Mouse (Mus musculus) liver, embryonic 13.5 days (tissue): ENCODE data around the gene Entpd1. TPM values are rescaled to one million over a fixed set of nuclear protein-coding genes. Genes with fewer than 3 reads are reported as not detected.

Experiments
- ATAC-seq: fragments of 200-750 bp; cut with Nextera tagmentation; 2 replicates; pipeline ENCODE4 v1.8.0; 2017; ENCODE audit warnings: low read depth, mild to moderate bottlenecking, moderate number of reproducible peaks, moderate library complexity
- DNase-seq: peaks from one replicate; pipeline ENCODE4 v3.0.0; 2022
- H3K27ac ChIP-seq: fragments of 300-500 bp; sonication (generic); 2 replicates; pipeline ENCODE4 v1.5.1; 2015; ENCODE audit warnings: moderate library complexity, mild to moderate bottlenecking, inconsistent platforms
- H3K27me3 ChIP-seq: fragments of 300-500 bp; sonication (generic); 2 replicates; pipeline ENCODE4 v1.6.1; 2015; ENCODE audit warnings: mild to moderate bottlenecking, inconsistent platforms
- H3K36me3 ChIP-seq: fragments of 300-500 bp; sonication (generic); 2 replicates; pipeline ENCODE4 v1.6.1; 2015; ENCODE audit warnings: mild to moderate bottlenecking, inconsistent platforms
- H3K4me1 ChIP-seq: fragments of 300-500 bp; sonication (generic); replicated peaks from 2 replicates; pipeline ENCODE4 v1.6.1; 2015; ENCODE audit warnings: inconsistent platforms
- H3K4me2 ChIP-seq: fragments of 300-500 bp; sonication (generic); 2 replicates; pipeline ENCODE4 v1.6.1; 2015; ENCODE audit warnings: inconsistent platforms, mild to moderate bottlenecking, moderate library complexity
- H3K4me3 ChIP-seq: fragments of 300-500 bp; sonication (generic); replicated peaks from 2 replicates; pipeline ENCODE4 v1.5.1; 2015; ENCODE audit warnings: mild to moderate bottlenecking, inconsistent platforms
- H3K9ac ChIP-seq: fragments of 300-500 bp; sonication (generic); 2 replicates; pipeline ENCODE4 v1.6.1; 2015; ENCODE audit warnings: mild to moderate bottlenecking, inconsistent platforms
- H3K9me3 ChIP-seq: fragments of 300-500 bp; sonication (generic); replicated peaks from 2 replicates; pipeline ENCODE4 v1.6.1; 2016; ENCODE audit warnings: inconsistent platforms
- WGBS: fragments of 180-500 bp; shearing (Covaris S2); methylation state at CpG from one replicate; pipeline ENCODE4 v1.1.7; 2015; ENCODE audit not compliant: insufficient replicate concordance; 5-methylcytosine and 5-hydroxymethylcytosine counted together
- polyA plus RNA-seq: library from polyadenylated mRNA; unstranded; fragments of >200 nt; fragmentation: Nextera tagmentation; extraction: Ambion mirVana; gene quantifications from 2 replicates; pipeline ENCODE4 v1.2.1, GENCODE M21; 2015

Entpd1 gene
- polyA plus RNA-seq, 1 experiment from 2014 or later, result 2.6 TPM

- no peak for ATAC-seq
- 52% methylated on average over 13 of the region's 13 CpGs for WGBS
These were observed 86.1 kb downstream of the Entpd1 start for GRCm38 (mm10) chr19:40698103-40698853.

GRCm38 (mm10) chr19:40699816-40700215, 87.7 kb downstream of the Entpd1 start:
- no peak overlapping the region for H3K4me2 ChIP-seq
- no peak overlapping the region for H3K27ac ChIP-seq
- no peaks in the 10 kb centered on the region for H3K4me1 ChIP-seq
- H3K27me3 ChIP-seq, result no peaks in the 10 kb centered on the region
- H3K9ac ChIP-seq, result no peak overlapping the region
- no peaks in the 10 kb centered on the region for H3K9me3 ChIP-seq
- no peak overlapping the region for H3K4me3 ChIP-seq
- no peaks in the 10 kb centered on the region for H3K36me3 ChIP-seq
- ATAC-seq (no peak), DNase-seq (no peak)
- 66% methylated on average over 5 of the region's 5 CpGs for WGBS

More at GRCm38 (mm10) chr19:40698103-40698853, 86.1 kb downstream of the Entpd1 start:
- DNase-seq, result no peak
- Histone ChIP-seq H3K36me3 (no peaks in the 10 kb centered on the region), H3K4me1 (no peaks in the 10 kb centered on the region), H3K9ac (no peak overlapping the region), H3K27me3 (no peaks in the 10 kb centered on the region), H3K9me3 (no peaks in the 10 kb centered on the region), H3K4me3 (no peak overlapping the region), H3K27ac (no peak overlapping the region), H3K4me2 (no peak overlapping the region)

- Histone ChIP-seq H3K36me3 (no peaks in the 10 kb centered on the region), H3K9me3 (no peaks in the 10 kb centered on the region), H3K27ac (no peak overlapping the region), H3K4me3 (no peak overlapping the region), H3K9ac (no peak overlapping the region), H3K4me1 (no peaks in the 10 kb centered on the region), H3K27me3 (no peaks in the 10 kb centered on the region), H3K4me2 (no peak overlapping the region)
- no peak for DNase-seq
- 45% methylated on average over 4 of the region's 4 CpGs for WGBS
- no peak for ATAC-seq
These were observed 90.2 kb downstream of the Entpd1 start for GRCm38 (mm10) chr19:40702406-40702805.

GRCm38 (mm10) chr19:40712889-40713628, 100.9 kb downstream of the Entpd1 start:
- Histone ChIP-seq H3K4me2 (no peak overlapping the region), H3K27me3 (no peaks in the 10 kb centered on the region), H3K4me3 (no peak overlapping the region), H3K9me3 (no peaks in the 10 kb centered on the region), H3K27ac (no peak overlapping the region), H3K9ac (no peak overlapping the region), H3K36me3 (no peaks in the 10 kb centered on the region), H3K4me1 (peaks cover 2% of the 10 kb centered on the region; the same call in 1 of the 2 replicates)
- no peak for DNase-seq
- 72% methylated on average over 16 of the region's 16 CpGs for WGBS
- no peak for ATAC-seq

- Histone ChIP-seq H3K27me3 (no peaks in the 10 kb centered on the region), H3K9me3 (no peaks in the 10 kb centered on the region), H3K4me3 (no peak overlapping the region), H3K9ac (no peak overlapping the region), H3K4me2 (no peak overlapping the region), H3K4me1 (no peaks in the 10 kb centered on the region), H3K36me3 (no peaks in the 10 kb centered on the region), H3K27ac (no peak overlapping the region)
- ATAC-seq, result no peak
- no peak for DNase-seq
- WGBS, result 69% methylated on average over 5 of the region's 5 CpGs
These were observed 102.5 kb downstream of the Entpd1 start for GRCm38 (mm10) chr19:40714700-40715099.

- Histone ChIP-seq H3K4me3 (no peak overlapping the region), H3K27me3 (no peaks in the 10 kb centered on the region)
These were observed 104.8 kb downstream of the Entpd1 start for GRCm38 (mm10) chr19:40716981-40717380.

GRCm38 (mm10) chr19:40719439-40720105, 107.4 kb downstream of the Entpd1 start:
- H3K27ac ChIP-seq, result no peak overlapping the region
- no peaks in the 10 kb centered on the region for H3K27me3 ChIP-seq
- no peak overlapping the region for H3K4me2 ChIP-seq
- ATAC-seq (no peak), DNase-seq (no peak)
- no peaks in the 10 kb centered on the region for H3K9me3 ChIP-seq
- no peak overlapping the region for H3K9ac ChIP-seq
- no peaks in the 10 kb centered on the region for H3K36me3 ChIP-seq
- H3K4me1 ChIP-seq, result no peaks in the 10 kb centered on the region
- H3K4me3 ChIP-seq, result no peak overlapping the region
- 45% methylated on average over 11 of the region's 11 CpGs for WGBS

More at GRCm38 (mm10) chr19:40716981-40717380, 104.8 kb downstream of the Entpd1 start:
- 65% methylated on average over 6 of the region's 6 CpGs for WGBS
- Histone ChIP-seq H3K9ac (no peak overlapping the region), H3K36me3 (no peaks in the 10 kb centered on the region), H3K4me2 (no peak overlapping the region), H3K9me3 (no peaks in the 10 kb centered on the region), H3K4me1 (no peaks in the 10 kb centered on the region), H3K27ac (no peak overlapping the region)
- DNase-seq (no peak), ATAC-seq (no peak)

- Histone ChIP-seq H3K36me3 (no peaks in the 10 kb centered on the region), H3K4me3 (no peak overlapping the region), H3K27me3 (no peaks in the 10 kb centered on the region), H3K9ac (no peak overlapping the region), H3K27ac (no peak overlapping the region), H3K4me1 (no peaks in the 10 kb centered on the region), H3K4me2 (no peak overlapping the region), H3K9me3 (no peaks in the 10 kb centered on the region)
- no peak for ATAC-seq
- DNase-seq, result no peak
- WGBS, result 81% methylated on average over 12 of the region's 12 CpGs
These were observed 108.2 kb downstream of the Entpd1 start for GRCm38 (mm10) chr19:40720381-40720780.

- Histone ChIP-seq H3K9ac (no peak overlapping the region), H3K4me3 (no peak overlapping the region), H3K9me3 (no peaks in the 10 kb centered on the region), H3K4me1 (no peaks in the 10 kb centered on the region), H3K36me3 (no peaks in the 10 kb centered on the region), H3K27me3 (no peaks in the 10 kb centered on the region), H3K27ac (no peak overlapping the region), H3K4me2 (no peak overlapping the region)
- WGBS, result 51% methylated on average over 11 of the region's 11 CpGs
- DNase-seq (no peak), ATAC-seq (no peak)
These were observed 110.2 kb downstream of the Entpd1 start for GRCm38 (mm10) chr19:40722137-40723038.

GRCm38 (mm10) chr19:40723516-40723915, 111.3 kb downstream of the Entpd1 start:
- H3K27ac ChIP-seq, result no peak overlapping the region
- H3K4me2 ChIP-seq, result no peak overlapping the region
- 52% methylated on average over 10 of the region's 10 CpGs for WGBS
- no peaks in the 10 kb centered on the region; the same call in 1 of the 2 replicates for H3K4me1 ChIP-seq
- H3K36me3 ChIP-seq, result no peaks in the 10 kb centered on the region
- H3K9me3 ChIP-seq, result no peaks in the 10 kb centered on the region
- H3K4me3 ChIP-seq, result no peak overlapping the region
- ATAC-seq (no peak), DNase-seq (no peak)
- no peak overlapping the region for H3K9ac ChIP-seq
- no peaks in the 10 kb centered on the region for H3K27me3 ChIP-seq
